Mouse (Mus musculus): ENCODE results near the gene Med13l. TPM values are rescaled to one million over a fixed set of nuclear protein-coding genes. Genes with fewer than 3 reads are reported as not detected.

Med13l gene
- polyA plus RNA-seq, 1 experiment from 2014 or later: 16.6 TPM

DNA sequence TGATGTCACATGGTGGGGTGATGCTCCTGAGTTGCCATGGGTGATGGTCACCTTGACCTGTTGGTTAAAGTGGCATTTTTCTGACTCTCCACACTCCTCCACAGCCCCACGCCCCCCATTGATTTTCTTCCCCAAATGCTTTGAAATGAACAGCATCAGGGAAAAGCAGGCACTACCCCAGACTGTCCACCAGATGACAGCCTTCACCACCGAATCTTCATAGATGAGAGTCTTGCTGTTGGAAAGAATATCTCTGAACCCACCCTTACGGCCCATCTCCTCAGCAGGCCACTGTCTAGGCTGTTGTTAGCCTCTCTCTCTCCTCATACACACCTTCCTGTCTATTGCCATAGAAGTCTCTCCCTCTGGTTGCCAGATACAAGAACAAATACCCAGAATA, 213.4 kb downstream of the Med13l start:
- DNase-seq (ENCODE audit: low spot score): peak; percentile 9

DNA sequence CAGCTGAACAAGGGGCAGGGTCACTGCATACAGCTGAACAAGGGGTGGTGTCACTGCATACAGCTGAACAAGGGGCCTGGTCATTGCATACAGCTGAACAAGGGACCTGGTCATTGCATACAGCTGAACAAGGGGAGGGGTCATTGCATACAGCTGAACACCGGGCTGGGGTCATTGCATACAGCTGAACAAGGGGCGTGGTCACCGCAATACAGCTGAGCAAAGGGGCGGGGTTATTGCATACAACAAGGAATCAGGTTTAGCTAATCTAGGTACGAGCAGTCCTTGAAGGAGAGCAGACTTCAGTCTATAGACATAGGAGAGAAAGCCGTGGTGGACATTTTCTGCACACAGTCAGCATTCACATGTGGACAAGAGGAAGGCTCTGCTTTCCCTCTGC, 215.9 kb downstream of the Med13l start:
- DNase-seq (ENCODE audit: low spot score): no peak

DNA sequence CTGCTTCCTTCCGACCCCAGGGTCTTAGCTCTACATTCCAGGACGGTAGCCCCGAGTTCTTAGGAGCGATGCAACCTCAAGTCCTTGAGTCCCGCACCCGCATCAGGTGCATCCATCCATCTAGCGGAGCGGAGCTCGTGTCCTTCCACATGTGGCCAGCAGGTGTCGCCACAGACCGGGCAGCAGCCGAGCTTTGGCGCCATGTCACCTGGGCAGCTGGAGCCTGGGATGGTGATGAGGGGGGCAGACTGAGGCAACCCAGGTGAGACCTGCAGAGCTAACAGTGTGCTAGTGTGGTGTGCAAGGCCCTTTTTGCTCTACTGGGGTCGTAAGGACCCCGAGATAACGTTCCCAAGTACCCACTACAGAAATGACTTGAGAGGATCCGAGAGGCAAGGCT, 221.1 kb downstream of the Med13l start:
- peak; percentile 64 for DNase-seq (ENCODE audit: low spot score)

DNA sequence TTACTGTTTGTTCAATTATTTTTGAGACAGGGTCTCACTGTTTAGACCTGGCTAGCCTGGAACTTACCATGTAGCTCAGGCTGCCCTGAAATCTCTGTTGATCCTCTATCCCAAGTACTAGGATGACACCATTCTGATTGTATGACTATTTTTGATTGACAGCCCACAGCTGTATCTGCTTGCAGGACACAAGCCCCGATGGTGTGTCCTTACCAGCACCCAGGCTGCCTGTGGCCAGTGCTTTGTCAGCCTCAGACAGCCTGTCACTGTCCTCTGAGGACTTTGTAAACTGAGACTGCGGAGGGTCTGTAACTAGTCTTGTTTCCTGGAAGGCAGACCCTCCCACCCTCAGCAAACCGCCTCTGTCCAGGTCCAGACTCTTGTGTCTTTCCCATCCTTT, 221.7 kb downstream of the Med13l start:
- DNase-seq (ENCODE audit: low spot score): no peak

DNA sequence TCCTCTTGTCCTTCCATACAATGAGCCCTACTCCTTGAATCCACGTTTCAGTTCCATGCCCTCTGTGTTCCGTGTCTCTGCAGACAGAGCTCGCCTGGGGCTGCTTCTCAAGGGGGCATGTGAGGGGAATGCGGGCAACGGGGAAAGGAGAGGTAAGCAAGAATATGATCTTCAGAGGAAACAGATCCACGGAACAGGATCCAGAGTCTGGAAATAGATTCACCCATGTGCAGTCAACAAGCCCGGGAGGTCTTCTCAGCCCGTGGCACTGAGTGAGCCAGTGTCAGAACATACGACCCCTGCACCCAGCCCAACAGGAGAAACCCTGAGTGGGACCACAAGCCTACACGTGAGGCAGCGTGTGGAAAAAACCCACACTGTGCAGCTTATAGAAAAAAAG, 228.7 kb downstream of the Med13l start:
- DNase-seq (ENCODE audit: low spot score): no peak

DNA sequence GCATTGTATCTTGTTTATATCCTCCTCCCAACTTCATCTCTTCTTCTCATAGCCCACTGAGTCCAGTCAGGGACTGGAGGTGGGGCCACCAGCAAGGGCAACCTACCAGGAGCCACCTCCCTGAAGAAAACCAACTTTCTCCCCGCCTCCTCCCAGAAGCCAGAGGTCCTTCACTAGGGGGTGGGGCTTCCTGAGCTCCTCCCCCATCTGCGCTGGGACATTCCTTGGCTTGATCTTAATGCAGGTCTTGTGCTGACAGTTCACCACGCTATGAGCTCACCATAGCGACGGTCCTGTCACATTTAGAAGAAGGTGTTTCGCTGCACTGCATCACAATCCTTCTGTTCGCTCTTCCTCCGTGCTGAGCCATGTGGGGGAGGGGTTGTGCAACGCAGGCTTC, 229.3 kb downstream of the Med13l start:
- no peak for DNase-seq (ENCODE audit: low spot score)

DNA sequence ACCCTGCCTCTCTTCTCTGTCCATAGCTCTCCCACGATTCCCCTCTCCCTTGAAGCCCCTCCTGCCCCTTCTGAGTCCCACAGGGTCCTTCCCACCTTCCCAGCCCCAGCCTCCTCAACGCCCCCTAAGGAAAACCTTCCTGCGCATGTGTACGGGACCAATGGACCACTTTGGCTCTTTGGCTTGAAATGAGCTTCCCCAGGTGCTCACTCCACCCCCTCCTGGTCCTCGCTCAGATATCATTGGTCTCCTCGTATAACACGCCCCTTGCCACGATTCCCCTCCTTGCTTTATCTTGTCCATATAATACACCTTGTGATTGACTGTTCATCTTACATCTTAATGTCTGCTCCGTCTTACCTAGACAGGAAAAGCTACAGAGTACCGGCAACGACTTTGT, 237.3 kb downstream of the Med13l start:
- DNase-seq (ENCODE audit: low spot score): no peak

DNA sequence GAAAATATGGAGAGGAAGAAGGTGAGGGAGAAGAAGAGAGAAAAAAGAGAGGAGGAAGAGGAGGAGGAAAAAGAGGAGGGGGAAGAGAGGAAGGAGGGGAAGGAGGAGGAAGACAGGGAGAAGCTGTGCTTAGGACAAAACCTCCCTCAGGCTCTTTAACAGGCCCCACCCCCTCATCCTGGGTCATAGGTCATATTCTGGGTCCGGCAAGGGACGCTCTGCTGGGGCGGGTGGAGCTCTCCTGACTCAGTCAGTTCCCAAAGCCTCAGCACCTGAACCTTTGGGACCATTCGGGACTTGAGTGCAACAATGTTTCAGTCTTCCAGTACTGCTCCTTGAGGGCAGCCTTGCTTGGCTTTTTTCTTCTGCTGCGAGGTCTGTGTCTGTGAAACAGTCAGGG, 241.1 kb downstream of the Med13l start:
- DNase-seq (ENCODE audit: low spot score): no peak

DNA sequence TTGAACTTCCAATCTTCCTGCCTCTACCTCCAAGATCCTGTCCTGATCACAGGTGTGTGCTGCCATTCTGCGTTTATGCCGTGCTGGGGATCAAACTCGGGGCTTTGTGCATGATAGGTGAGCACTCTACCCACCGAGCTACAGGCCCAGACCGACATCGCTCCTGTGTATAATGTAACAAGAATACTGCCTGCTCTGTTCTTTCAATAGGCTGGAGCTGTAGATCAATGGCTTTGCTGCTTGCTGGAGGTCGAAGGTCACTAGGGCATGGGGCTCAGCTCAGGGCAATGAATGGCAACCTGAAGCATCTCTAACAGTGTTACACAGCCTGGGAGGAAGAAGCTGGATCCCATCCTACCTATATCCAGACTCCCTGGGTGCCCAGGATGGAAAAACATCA, 241.6 kb downstream of the Med13l start:
- no peak for DNase-seq (ENCODE audit: low spot score)

DNA sequence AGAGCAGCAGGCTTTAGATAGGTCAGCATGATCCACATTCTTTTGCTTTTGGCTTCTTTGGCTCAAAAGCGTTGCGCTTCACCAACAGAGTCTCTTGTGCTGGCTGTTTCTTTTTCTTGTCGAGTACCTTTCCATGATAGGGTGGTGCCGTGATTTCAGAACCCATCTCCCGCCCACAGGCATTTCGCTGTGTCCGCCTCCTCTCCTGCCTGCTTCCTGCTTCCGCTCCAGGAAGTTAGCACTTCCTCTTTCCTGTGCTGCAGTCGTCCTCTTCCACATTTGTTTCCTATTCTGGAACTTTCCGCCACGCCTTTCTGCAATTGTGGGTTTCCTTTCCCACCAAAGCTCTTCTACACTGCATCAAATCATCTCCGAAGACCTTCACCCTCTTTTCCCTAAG, 248.5 kb downstream of the Med13l start:
- no peak for DNase-seq (ENCODE audit: low spot score)

DNA sequence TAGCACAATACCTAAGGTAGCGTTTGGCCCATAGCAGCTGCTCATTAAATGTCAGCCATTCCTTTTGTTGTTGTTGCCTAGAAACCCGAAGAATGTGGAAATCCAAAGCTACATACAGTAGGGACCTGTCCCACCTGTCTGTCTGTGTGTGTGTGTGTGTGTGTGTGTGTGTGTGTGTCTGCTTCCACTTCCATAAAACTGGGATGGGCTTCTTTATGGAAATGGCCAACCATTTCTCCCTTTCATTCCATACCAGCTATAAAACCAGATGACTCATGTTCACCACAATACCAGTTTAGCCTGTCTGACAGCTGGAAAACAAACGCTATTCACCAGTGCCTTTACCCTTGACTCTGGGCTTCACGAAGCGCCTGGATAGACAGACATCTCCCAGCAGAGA, 249.1 kb downstream of the Med13l start:
- DNase-seq (ENCODE audit: low spot score): no peak

DNA sequence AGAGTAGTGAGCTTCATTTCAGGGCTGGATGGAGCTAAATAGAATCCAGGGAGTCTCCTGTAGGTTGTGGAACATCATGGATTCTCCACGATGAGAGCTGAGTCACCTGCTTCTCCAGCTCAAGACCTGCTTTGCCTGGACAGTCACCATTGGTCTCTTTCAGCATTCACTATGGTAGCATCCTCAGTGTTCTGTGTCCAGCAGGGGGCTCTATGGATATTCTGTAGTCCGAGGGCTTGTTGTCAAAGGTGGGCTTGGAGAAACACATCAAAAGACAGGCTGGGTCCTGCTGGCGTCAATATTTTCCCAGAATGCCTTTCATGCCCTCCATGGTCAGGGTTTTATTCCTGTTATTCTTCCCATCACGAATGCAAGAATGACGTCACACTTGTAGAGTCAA, 251.2 kb downstream of the Med13l start:
- DNase-seq (ENCODE audit: low spot score): no peak

DNA sequence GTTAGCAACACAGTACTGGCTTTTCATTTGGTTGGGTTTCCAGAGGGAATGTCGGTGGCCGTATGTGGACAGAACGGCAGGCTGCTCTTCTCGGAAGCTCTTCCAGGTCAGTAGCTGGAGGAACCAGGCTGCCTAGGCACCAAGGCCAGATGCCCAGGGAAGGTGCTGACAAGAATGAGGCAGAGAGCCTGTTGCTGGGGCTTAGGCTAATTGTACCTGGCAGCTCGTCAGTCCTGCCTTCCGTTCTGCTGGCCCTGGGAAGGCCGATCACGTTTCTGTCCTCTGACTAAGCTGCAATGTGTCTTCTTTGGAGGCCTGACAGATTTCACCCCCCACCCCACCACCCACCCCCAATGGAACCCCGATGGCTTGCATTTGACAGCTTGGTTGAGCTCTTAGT, 251.9 kb downstream of the Med13l start:
- no peak for DNase-seq (ENCODE audit: low spot score)

DNA sequence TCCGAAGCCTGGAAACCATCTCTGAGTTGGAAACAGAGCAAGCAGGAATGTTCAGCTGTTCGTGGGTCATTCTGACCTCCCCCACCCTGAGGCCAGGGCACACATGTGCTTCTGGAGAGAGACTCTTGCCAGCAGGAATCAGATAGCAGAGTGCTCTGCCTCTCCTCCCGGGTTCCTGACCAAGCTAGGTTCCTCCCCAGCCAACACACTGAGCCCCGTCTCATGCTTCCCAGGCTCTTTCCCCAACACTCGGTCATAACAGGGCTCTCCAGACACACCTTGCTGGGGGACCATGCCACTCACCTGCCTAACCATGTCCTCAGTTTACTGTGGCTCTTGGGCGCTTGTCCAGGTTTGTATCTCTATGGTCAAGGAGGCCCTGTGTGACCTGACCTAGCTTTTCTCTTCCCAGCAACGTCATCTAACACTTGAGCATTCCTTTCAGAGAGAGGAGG, 252.5 kb downstream of the Med13l start:
- DNase-seq (ENCODE audit: low spot score): no peak

DNA sequence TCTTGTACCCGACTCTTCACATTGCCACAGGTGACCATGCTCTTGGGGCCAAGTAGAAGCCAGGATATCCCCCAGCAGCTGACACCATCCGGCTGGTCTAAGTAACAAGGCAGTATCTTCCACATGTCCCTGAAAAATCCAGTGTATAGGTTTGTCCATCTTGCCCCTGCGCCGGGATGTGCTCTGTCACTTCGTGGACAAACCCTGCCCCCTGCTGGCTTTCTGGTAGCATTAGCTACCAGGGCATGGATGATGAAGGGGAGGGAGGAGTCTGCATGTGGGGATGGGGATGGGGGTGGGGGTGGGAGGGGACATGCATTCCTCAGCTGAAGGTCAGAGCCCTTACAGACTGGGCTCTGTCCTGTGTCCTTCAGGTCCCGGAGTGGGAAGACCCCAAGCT, 253.6 kb downstream of the Med13l start:
- DNase-seq (ENCODE audit: low spot score): peak; percentile 8

Measured in thymus, postnatal 0 days (tissue).